Mouse (Mus musculus): ENCODE results near the gene Ints3.

The Ints3 gene

DNA sequence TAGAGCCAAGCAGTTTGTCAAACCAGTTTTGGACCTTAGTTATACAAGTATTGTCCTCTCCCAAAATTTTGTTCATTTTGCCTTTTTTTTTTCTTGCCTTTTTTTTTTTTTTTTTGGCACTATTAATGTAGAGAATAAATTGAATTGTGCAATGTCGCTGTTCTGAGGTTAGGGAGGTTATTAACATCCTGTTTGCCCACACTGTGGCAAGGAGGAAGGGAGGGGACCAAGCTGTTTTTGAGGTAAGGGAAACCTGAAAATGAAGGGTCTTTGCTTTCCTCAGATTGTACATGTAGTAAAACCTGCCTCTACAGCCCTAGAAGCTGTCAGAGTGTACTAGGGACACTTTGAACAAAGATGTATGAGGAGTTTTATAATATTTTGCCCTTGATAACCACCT lies 74.2 kb downstream of the Ints3 start:
- no peak for DNase-seq (ENCODE audit: low read depth, low spot score)

DNA sequence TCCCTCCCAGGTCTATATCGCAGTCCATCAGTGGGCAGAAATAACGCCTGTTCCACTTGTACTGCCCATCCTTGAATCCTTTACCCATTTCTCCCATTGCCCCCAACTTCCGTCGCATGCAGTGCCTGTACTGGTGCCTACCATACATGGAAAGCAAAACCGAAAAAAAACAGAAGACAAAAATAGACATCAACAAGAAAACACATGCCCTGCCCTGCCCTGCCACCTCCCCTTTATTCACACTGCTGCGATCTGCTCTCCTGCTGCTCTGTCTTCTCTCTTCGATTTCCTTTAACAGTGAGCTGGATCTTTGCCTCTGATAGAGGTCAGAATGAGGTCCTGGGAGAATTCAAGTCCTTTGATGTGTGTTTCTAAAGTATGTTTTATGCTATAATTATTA lies 75.5 kb downstream of the Ints3 start:
- no peak for DNase-seq (ENCODE audit: low read depth, low spot score)

DNA sequence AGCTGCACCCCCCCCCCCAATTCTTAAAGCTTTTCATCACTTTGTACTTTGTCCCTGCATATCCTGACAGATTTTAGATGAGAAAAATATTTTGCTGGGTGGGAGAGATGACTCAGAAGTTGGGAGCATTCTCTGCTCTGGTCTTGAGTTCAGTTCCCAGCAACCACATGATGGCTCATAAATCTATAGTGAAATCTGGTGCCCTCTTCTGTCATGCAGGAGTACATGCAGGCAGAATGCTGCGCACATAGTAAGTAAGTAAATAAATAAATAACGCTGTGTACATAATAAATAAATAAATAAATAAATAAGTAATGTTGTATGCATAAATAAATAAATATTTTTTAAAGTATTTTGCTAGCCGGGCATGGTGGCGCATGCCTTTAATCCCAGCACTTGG lies 85.6 kb downstream of the Ints3 start:
- peak; percentile 58 for DNase-seq (ENCODE audit: low read depth, low spot score)

DNA sequence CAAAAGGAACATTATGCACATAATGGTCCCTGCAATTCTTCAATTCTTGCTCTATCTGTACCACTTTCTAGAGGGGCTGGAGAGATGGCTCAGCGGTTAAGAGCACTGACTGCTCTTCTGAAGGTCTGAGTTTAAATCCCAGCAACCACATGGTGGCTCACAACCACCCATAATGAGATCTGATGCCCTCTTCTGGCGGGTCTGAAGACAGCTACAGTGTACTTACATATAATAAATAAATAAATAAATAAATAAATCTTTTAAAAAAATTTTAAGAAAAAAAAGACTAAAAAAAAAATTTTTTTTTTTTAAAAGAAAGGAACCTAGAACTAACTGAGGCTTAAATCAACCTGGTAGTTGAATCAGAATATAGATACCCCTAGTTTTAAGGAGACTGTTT lies 90.6 kb downstream of the Ints3 start:
- DNase-seq (ENCODE audit: low read depth, low spot score) = peak; percentile 71

Data from ZHBTc4 (cell line).